Mouse (Mus musculus) liver, embryonic 14.5 days (tissue): ENCODE measurements around the gene Mettl17.

Experiments used
- CTCF ChIP-seq: IDR thresholded peaks from 2 replicates; pipeline ENCODE4 v1.5.1; 2016; ENCODE audit warnings: antibody characterized with exemption, low read depth, control low read depth
- EP300 ChIP-seq: IDR thresholded peaks from 2 replicates; pipeline ENCODE4 v1.6.1; 2016; ENCODE audit warnings: antibody characterized with exemption, low read depth

DNA sequence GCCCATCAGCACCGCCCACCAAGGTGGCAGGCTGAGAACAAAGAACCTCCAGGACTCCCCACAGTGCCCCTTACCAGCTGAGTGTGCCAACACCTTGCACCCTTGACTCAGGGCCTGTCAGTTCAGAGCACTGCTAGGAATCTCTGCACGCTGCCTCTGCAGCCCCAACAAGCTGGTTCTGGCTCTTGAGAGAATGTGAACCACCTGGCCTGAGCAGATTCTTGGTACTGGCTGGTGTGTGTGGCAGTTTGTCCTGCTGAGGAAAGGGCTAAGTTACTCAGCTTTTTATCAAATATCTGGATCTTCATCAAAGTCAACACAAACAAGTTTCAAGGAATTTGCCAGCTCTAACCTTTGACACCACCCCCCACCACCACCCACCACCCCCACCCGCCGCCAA is 38.9 kb downstream of the Mettl17 start:
- no peak for TF ChIP-seq EP300
- no peak for TF ChIP-seq CTCF
